Mouse (Mus musculus) liver, postnatal 0 days (tissue): ENCODE measurements around the gene 4930513O06Rik. TPM values are rescaled to one million over a fixed set of nuclear protein-coding genes. Genes with fewer than 3 reads are reported as not detected.

Source experiments
- ATAC-seq: fragments of 200-750 bp; cut with Nextera tagmentation; 2 replicates; pipeline ENCODE4 v1.8.0; 2017; ENCODE audit warnings: mild to moderate bottlenecking, moderate library complexity
- DNase-seq: peaks from one replicate; pipeline ENCODE4 v3.0.0-alpha.2; 2016
- H3K27ac ChIP-seq: fragments of 300-500 bp; sonication (generic); 2 replicates; pipeline ENCODE4 v1.5.1; 2014; ENCODE audit warnings: antibody characterized with exemption, moderate library complexity, mild to moderate bottlenecking, low read depth
- H3K27me3 ChIP-seq: fragments of 300-500 bp; sonication (generic); 2 replicates; pipeline ENCODE4 v1.6.1; 2014; ENCODE audit warnings: low read length, control low read depth, mixed read lengths; ENCODE audit not compliant: insufficient read depth
- H3K36me3 ChIP-seq: fragments of 300-500 bp; sonication (generic); replicated peaks from 2 replicates; pipeline ENCODE4 v1.6.1; 2014; ENCODE audit warnings: mild to moderate bottlenecking, control low read depth, low read length, moderate library complexity, mixed read lengths; ENCODE audit not compliant: insufficient read depth
- H3K4me1 ChIP-seq: fragments of 300-500 bp; sonication (generic); 2 replicates; pipeline ENCODE4 v1.6.1; 2014; ENCODE audit warnings: antibody characterized with exemption, mild to moderate bottlenecking, control low read depth; ENCODE audit not compliant: insufficient read depth
- H3K4me2 ChIP-seq: fragments of 300-500 bp; sonication (generic); 2 replicates; pipeline ENCODE4 v1.6.1; 2014; ENCODE audit warnings: low read depth, mild to moderate bottlenecking, low read length, moderate library complexity, mixed read lengths
- H3K4me3 ChIP-seq: fragments of 300-500 bp; sonication (generic); 2 replicates; pipeline ENCODE4 v1.5.1; 2014; ENCODE audit warnings: low read depth, low read length
- H3K9ac ChIP-seq: fragments of 300-500 bp; sonication (generic); replicated peaks from 2 replicates; pipeline ENCODE4 v1.6.1; 2014; ENCODE audit warnings: mild to moderate bottlenecking, moderate library complexity
- H3K9me3 ChIP-seq: fragments of 300-500 bp; sonication (generic); 2 replicates; pipeline ENCODE4 v1.6.1; 2016; ENCODE audit warnings: mild to moderate bottlenecking, control low read depth, low read length, mixed read lengths
- CTCF ChIP-seq: sonication (generic); IDR thresholded peaks from 2 replicates; pipeline ENCODE4 v1.5.1; 2016; ENCODE audit warnings: antibody characterized with exemption, low read depth
- EP300 ChIP-seq: IDR thresholded peaks from 2 replicates; pipeline ENCODE4 v1.6.1; 2016; ENCODE audit warnings: antibody characterized with exemption, low read depth, mild to moderate bottlenecking
- WGBS: fragments of 180-500 bp; shearing (Covaris S2); extraction: QIAGEN DNeasy Blood & Tissue Kit; methylation state at CpG from one replicate; pipeline ENCODE4 v1.1.7; 2014; ENCODE audit not compliant: insufficient replicate concordance; 5-methylcytosine and 5-hydroxymethylcytosine counted together
- polyA plus RNA-seq: library from polyadenylated mRNA; unstranded; fragments of >200 nt; fragmentation: Nextera tagmentation; extraction: Ambion mirVana; gene quantifications from 2 replicates; pipeline ENCODE4 v1.2.1, GENCODE M21; 2015

Gene 4930513O06Rik
- polyA plus RNA-seq = 0.64 and 0.78 TPM in 2 replicates

- WGBS = 85% methylated on average over 1 of the region's 1 CpGs
- no peak within 1 kb of the TSS for H3K9ac ChIP-seq
- no peak for DNase-seq
- H3K4me1 ChIP-seq = no peaks in the 10 kb centered on the region
- H3K4me2 ChIP-seq = no peak within 1 kb of the TSS
- no peak for TF ChIP-seq EP300
- no peak for ATAC-seq
- no peaks in the 10 kb centered on the region for H3K36me3 ChIP-seq
- H3K9me3 ChIP-seq = no peaks in the 10 kb centered on the region
- H3K27me3 ChIP-seq = no peaks in the 10 kb centered on the region
- peak within 1 kb of the TSS; percentile 49; the same call in 1 of the 2 replicates for H3K27ac ChIP-seq
- no peak within 1 kb of the TSS for H3K4me3 ChIP-seq
Observed at GRCm38 (mm10) chrX:139085943-139086342, at the start of gene 4930513O06Rik. TSS of gene 4930513O06Rik (plus strand) at chrX:139086243.

GRCm38 (mm10) chrX:139037666-139038065 is 48.4 kb upstream of the 4930513O06Rik start:
- Histone ChIP-seq H3K4me3 (no peak overlapping the region), H3K9me3 (no peaks in the 10 kb centered on the region), H3K27me3 (no peaks in the 10 kb centered on the region), H3K4me1 (no peaks in the 10 kb centered on the region), H3K4me2 (no peak overlapping the region), H3K36me3 (no peaks in the 10 kb centered on the region), H3K27ac (no peak overlapping the region), H3K9ac (no peak overlapping the region)
- DNase-seq (no peak), ATAC-seq (no peak)
- WGBS = 74% methylated on average over 1 of the region's 1 CpGs
- TF ChIP-seq CTCF = no peak
- TF ChIP-seq EP300 = no peak

GRCm38 (mm10) chrX:139039314-139039713 is 46.7 kb upstream of the 4930513O06Rik start:
- H3K27ac ChIP-seq = no peak overlapping the region; the same call in 1 of the 2 replicates
- TF ChIP-seq CTCF (no peak), EP300 (no peak; the same call in 1 of the 2 replicates)

DNA sequence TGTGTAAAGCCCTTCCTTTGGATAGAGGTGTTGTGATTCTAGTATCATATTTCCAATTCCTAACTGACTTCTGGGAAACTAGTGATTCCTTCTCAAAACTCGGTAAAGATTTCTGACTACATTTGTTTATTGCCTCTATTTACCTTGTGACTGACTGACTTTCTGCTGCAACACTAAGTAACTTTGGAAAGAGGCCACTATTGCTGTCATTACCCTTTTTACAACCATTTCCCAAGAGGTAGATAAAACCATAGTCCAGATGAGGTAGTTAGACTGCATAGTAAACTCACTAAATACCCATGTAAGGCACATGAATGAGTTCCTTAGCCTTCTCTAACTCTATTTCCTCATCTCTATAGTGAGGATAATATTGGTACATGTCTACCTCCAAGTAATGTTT is 44.9 kb upstream of the 4930513O06Rik start:
- no peaks in the 10 kb centered on the region for H3K36me3 ChIP-seq
- ATAC-seq = peak; percentile 87
- WGBS = 59% methylated on average over 1 of the region's 1 CpGs
- H3K4me1 ChIP-seq = no peaks in the 10 kb centered on the region
- no peak for DNase-seq
- no peaks in the 10 kb centered on the region for H3K27me3 ChIP-seq
- H3K9me3 ChIP-seq = no peaks in the 10 kb centered on the region
- no peak overlapping the region for H3K27ac ChIP-seq
- H3K9ac ChIP-seq = no peak overlapping the region
- no peak overlapping the region for H3K4me3 ChIP-seq
- no peak for TF ChIP-seq CTCF
- no peak for TF ChIP-seq EP300
- H3K4me2 ChIP-seq = no peak overlapping the region

More at GRCm38 (mm10) chrX:139039314-139039713, 46.7 kb upstream of the 4930513O06Rik start:
- Histone ChIP-seq H3K4me2 (no peak overlapping the region), H3K4me1 (no peaks in the 10 kb centered on the region), H3K4me3 (no peak overlapping the region), H3K9ac (no peak overlapping the region), H3K36me3 (no peaks in the 10 kb centered on the region), H3K9me3 (no peaks in the 10 kb centered on the region), H3K27me3 (no peaks in the 10 kb centered on the region)
- ATAC-seq = peak; percentile 84
- WGBS = 48% methylated on average over 2 of the region's 2 CpGs
- no peak for DNase-seq

DNA sequence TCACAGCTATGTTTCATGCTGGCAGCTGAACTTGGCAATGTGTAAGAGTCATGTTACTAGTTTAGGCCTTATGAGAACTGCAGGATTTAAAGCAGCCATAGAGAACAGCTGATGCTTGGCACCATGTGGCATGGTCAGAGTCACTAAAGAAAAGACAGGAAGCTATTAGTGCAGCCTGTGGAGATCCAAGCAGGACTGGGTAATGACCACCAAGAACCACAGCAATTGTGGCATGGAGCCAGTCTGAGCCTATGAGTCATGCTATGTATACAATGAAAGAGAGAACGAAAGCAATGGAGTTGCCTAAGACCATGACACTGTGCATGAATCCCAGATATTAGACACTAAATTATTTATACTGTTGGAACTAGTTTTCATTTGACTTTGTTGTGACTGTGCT is 34.1 kb upstream of the 4930513O06Rik start:
- no peaks in the 10 kb centered on the region for H3K4me1 ChIP-seq
- H3K27me3 ChIP-seq = no peaks in the 10 kb centered on the region
- no peak overlapping the region for H3K9ac ChIP-seq
- no peak overlapping the region for H3K27ac ChIP-seq
- no peak overlapping the region for H3K4me3 ChIP-seq
- TF ChIP-seq EP300 = no peak
- no peak for TF ChIP-seq CTCF
- no peaks in the 10 kb centered on the region for H3K36me3 ChIP-seq
- H3K9me3 ChIP-seq = no peaks in the 10 kb centered on the region
- no peak overlapping the region for H3K4me2 ChIP-seq
- ATAC-seq (peak; percentile 77), DNase-seq (peak; percentile 35)
- 53% methylated on average over 1 of the region's 1 CpGs for WGBS

DNA sequence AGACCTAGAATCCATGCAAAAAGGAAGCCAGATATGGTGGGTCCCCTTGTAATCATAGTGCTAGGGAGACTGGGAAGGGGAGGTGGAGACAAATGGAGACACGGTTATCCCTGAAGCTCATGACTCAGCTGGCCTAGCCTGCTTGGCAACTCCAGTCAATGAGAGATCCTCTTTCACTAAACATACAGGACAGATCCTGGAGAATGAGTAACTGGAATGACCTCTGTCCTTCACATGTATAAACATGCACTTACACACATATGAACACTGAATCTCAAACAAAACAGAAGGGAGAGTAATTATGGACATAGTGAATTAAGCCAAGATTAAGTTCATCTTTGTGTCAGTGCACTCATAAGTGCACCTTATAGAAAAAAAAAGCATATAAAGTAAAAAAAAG is 32.9 kb upstream of the 4930513O06Rik start:
- H3K4me2 ChIP-seq = no peak overlapping the region
- H3K4me3 ChIP-seq = no peak overlapping the region
- H3K9ac ChIP-seq = no peak overlapping the region
- no peaks in the 10 kb centered on the region for H3K4me1 ChIP-seq
- WGBS = 71% methylated on average over 1 of the region's 1 CpGs
- no peak for TF ChIP-seq EP300
- no peak for TF ChIP-seq CTCF
- no peaks in the 10 kb centered on the region for H3K36me3 ChIP-seq
- H3K27me3 ChIP-seq = no peaks in the 10 kb centered on the region
- no peak overlapping the region for H3K27ac ChIP-seq
- no peaks in the 10 kb centered on the region for H3K9me3 ChIP-seq
- no peak for DNase-seq
- peak; percentile 89 for ATAC-seq

DNA sequence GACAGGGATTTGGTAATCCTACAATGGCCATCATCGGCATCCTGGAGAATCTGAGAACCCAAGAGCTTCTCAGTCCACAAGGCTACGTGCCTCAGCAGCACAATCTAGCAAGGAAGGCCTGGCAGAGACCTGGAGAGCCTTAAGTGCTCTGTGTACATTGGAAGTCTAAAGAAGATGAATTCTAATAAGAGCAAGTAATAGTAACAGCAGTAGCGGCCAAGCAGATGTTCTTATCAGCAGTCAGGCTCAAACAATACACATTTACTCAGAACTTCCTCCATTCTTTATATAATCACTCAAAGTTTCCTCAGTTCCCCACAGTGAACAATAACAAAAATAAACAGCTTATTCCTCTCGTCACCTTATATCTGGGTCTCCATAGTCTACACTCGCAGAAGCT is 22.0 kb upstream of the 4930513O06Rik start:
- no peaks in the 10 kb centered on the region for H3K4me1 ChIP-seq
- H3K4me2 ChIP-seq = no peak overlapping the region
- H3K9ac ChIP-seq = no peak overlapping the region
- no peak for DNase-seq
- no peak for ATAC-seq
- H3K4me3 ChIP-seq = no peak overlapping the region
- TF ChIP-seq EP300 (no peak), CTCF (no peak)
- H3K27me3 ChIP-seq = no peaks in the 10 kb centered on the region
- no peak overlapping the region for H3K27ac ChIP-seq
- H3K36me3 ChIP-seq = no peaks in the 10 kb centered on the region
- 69% methylated on average over 5 of the region's 5 CpGs for WGBS
- H3K9me3 ChIP-seq = no peaks in the 10 kb centered on the region
